Mouse (Mus musculus) cerebellum, postnatal 4 days (tissue): ENCODE measurements at regions not wholly inside any gene's neighbourhood (a gene's known extent, or its start where the extent isn't known, plus 50 kb on each side); places are given as distances from the start of the nearest gene placed in this dataset.

Experiments used
- DNase-seq, 2 experiments: peaks; one replicate each; pipeline ENCODE4 v3.0.0; 2022; ENCODE audit warnings: low spot score in 2 of 2, mixed read lengths in 1 of 2

DNA sequence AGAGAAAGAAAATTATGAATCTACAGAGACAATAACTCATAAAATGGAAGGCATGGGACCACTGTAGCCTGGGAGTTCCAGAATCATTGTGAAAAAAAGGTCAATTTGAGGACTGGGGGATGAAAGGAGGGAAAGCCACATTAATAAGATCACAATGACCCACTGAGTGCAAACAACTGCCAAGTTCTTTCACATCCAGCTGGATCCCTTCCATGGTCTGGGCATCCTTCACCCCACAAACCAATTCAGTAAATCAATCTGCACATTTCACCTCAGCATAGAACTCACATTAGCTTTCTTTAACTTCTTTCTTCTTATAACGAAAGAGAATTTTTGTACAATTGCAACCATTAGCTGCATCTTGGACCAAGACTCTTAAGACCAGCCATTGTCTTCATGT lies 169.4 kb downstream of the Gm19410 start:
- peak in 1 of 2 experiments; percentile 21 for DNase-seq

GRCm38 (mm10) chr8:35939199-35939598 lies 173.6 kb downstream of the Gm19410 start:
- DNase-seq = no peak

DNA sequence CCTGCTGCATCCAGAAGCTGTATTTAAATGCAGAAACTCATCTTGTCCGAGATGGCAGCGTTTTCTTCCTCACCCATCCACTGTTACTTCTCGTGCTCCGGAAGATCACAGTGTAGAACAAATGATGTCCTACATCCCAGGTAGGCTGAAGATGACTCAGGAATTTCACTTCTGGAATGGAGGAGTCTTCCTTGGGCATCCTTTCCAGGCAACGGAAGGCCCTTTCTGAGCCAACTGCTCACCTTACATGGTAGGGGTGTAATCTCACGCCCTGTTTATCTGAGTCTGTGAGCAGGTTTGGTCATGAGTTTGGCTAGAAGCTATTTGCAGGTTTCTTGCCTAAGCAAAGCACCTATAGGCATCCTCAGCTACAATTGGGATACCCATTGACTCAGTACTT lies 176.9 kb downstream of the Gm19410 start:
- DNase-seq = no peak

- DNase-seq = no peak
Observed at GRCm38 (mm10) chr8:35943686-35944085, 178.1 kb downstream of the Gm19410 start.

DNA sequence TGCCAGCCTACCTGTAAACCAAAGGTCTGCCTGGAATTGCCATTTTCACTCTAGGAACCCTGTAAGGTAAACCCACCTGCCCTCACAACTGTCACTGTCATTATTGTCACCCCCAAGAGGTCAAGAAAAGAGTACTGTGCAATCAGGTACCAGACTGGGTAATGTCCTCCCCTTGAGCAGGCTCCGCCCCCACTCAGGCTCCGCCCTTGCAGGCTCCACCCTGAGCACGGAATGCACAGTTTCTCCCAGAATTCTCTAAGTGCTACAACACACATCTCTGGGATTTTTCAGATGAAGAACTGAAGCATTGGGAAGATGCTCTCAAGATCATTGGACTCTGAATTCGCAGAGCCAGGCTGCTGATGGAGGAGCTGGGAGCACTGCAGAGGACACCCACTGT lies 178.9 kb downstream of the Gm19410 start:
- no peak for DNase-seq

DNA sequence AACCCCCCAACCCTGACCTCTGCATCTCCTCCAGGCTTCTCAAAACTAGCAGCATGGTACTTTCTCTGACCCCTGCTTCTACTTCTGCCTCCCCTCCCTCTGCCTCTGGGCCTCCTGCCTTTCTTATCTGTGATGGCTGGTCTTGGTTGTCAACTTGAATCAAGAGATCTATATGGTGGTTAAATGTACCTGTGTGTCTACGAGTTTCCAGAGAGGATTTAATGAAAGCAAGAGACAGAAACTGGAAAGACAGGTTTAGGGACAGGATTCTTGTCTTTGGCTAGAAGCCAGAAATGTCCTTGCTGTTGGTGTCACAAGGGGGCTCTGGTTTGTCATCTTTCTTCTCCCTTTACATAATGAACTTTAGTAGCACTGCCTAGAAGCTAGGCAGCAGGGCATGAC lies 180.9 kb downstream of the Gm19410 start:
- DNase-seq = no peak

DNA sequence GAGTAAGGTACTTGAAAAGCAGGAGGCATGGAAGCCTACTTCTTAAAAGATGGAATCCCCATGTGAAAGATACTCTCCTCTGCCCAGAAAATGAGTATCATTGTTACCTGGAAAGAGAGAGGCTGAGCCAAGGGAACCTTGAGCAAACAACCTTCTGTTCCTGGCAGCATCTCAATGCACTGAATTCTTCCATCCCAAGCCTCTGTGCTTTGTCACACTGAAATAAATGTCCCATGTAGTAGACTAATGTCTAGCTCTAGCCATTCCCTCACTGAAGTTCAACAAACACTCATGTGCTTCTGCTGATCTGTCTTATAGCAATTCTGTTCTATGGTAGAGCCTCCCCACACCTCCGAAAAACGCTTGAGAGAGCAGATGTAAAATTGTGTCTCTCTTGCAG lies 182.6 kb downstream of the Gm19410 start:
- DNase-seq = no peak

GRCm38 (mm10) chr8:35948751-35949183 lies 183.2 kb downstream of the Gm19410 start:
- DNase-seq = no peak

- DNase-seq = no peak
Observed at GRCm38 (mm10) chr8:35955506-35955905, 189.9 kb downstream of the Gm19410 start.

DNA sequence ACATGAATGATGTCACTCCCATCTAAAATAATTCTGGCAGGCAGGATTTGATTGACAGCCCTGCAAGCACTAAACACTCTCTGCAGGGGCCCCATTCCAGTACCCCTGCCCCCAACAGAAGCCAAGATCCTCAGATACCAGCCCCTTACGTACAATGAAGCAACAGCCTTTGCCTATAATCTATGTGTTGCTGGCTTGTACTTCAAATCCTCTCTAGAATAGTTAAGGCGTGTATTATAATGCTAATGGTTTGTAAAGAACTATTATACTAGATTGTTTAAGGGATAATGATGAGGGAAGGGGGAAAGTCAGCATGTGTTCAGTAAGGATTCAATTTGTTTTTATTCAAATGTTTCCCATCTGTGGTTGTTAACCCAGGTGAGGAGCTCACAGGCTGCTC lies 190.7 kb downstream of the Gm19410 start:
- no peak for DNase-seq

- peak in 1 of 2 experiments; percentile 17 for DNase-seq
Observed at GRCm38 (mm10) chr8:35959201-35959600, 193.6 kb downstream of the Gm19410 start.

DNA sequence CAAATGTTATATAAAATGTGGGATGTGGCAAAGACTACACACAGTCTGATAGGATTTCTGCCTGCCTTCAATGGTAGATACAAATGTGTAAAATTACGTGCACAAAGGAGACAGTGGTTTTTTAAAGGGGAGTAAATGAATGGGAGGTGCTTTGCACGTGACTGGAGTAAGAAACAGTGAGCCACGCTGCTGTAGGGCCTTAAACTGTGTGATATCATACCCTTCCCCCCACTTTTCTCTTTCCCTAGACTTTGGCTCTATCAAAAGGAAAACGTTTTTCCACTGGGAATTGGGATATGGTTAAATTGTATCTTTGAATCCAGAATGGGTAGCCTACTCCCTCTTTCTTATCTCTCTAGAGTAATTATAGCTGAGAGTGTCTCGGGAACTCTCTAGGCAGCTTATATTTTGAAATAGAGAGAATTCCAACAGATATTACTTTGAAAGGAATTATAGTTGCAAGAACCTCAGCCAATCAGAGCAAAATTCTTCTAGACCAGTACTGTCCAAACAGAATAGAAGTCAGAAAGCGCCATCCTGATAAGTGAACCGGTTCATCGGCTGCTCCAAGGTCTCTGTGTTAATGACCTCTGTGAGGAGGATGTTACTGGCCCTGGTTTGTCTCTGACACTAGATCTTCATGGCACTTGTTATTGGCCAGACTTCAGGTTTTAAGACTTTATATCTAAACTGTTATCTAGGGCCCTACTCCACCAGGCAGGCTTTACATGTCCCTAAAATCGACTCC lies 195.5 kb downstream of the Gm19410 start:
- no peak for DNase-seq

- DNase-seq = peak in 1 of 2 experiments; percentile 13
Observed at GRCm38 (mm10) chr8:35961615-35962220, 196.1 kb downstream of the Gm19410 start.

GRCm38 (mm10) chr8:35964932-35965331 lies 199.3 kb downstream of the Gm19410 start:
- DNase-seq = no peak

GRCm38 (mm10) chr8:35968341-35968740 lies 202.8 kb downstream of the Gm19410 start:
- no peak for DNase-seq

DNA sequence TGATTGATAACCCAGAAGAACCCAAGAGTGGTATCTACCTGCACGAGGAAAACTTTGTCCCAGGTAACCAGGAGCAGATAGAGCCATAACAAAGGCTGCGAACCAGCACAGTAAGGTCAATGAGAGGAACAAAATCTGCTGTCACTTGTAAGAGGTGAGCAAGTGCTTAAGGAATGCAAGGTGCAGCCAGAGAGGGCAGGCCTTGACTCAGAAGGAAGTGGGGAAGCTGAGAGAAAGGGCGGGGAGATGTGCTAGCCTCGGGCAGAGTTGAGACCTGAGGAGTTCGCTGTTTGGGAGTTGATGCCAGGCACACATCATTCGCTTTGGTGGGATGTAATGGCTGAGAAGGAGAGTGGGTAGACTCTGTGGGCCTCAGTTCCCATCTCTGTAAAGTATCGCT lies 205.5 kb downstream of the Gm19410 start:
- DNase-seq = no peak

- DNase-seq = no peak
Observed at GRCm38 (mm10) chr8:35974323-35975029, 208.9 kb downstream of the Gm19410 start.

- no peak for DNase-seq
Observed at GRCm38 (mm10) chr8:35979638-35980255, 214.2 kb downstream of the Gm19410 start.

- DNase-seq = no peak
Observed at GRCm38 (mm10) chr8:35983083-35983482, 217.5 kb downstream of the Gm19410 start.

DNA sequence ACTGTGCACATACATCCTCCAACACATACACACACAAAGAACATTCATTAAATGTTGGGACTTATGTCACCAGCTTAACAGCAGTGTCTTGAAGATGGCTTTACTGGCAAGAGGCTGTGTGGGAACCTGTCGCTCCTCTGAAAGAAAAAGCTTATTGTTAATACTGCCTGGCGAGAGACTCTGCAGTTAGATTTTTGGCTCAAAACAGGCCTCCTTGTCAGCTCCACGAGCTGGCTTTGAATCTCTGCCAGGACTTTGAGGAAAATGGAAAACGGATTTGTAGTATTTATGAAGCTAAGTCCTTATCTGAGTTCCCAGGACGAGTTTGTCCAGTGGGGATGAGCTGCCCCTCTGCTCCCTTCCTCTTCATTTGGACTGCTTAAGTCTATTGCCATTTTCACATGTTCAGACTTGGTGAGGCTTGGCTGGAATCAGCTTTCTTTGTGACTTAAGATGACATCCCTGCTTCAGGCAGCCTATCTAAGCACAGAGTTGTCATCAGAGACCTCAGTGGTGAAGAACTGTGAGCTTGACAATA lies 219.6 kb downstream of the Gm19410 start:
- peak in 1 of 2 experiments; percentile 21 for DNase-seq

DNA sequence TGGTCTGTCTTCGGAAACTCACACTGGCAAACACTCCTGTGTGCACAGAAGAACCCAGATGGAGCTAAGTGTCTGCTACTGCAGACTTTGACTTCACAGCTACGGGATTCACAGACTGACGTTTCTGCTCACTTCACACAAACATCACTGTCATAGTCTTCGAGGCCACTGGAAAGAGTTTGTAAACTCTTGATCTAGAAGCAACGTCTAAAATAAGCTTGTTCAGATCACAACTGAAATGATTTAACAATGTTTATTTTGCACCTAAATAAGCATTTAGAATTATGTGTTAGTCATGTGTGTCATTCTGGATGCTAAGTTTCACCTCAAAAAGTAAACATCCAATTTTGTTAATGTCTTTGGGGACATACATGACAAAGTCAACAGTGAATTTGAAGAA lies 221.7 kb downstream of the Gm19410 start:
- no peak for DNase-seq

GRCm38 (mm10) chr8:35991013-35991412 lies 225.4 kb downstream of the Gm19410 start:
- DNase-seq = peak in 1 of 2 experiments; percentile 22
